Mouse (Mus musculus) kidney, postnatal 14 days (tissue): ENCODE data around the gene Nbea.

Experiments used
- DNase-seq: peaks from one replicate; pipeline ENCODE4 v3.0.0; 2022; ENCODE audit warnings: mixed read lengths

The Nbea gene

DNA sequence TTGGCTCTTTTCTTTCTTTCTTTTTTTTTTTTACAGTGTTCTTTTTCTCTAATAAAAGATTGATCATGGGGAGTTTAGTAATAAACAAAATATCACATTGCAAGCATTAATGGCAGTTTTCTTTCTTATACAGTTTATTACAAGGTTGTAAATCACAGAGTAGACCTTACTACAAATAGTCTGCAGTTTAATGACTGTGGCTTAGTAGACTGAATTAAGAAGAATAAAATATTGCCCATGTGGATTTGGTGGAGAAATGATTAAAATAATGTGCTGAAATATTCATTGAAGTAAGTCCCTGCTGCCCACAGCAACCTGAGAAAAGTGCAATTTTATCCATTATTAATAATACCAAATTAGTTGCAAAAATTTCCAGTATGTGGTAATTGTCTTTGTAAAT, 363.9 kb downstream of the Nbea start:
- no peak for DNase-seq

DNA sequence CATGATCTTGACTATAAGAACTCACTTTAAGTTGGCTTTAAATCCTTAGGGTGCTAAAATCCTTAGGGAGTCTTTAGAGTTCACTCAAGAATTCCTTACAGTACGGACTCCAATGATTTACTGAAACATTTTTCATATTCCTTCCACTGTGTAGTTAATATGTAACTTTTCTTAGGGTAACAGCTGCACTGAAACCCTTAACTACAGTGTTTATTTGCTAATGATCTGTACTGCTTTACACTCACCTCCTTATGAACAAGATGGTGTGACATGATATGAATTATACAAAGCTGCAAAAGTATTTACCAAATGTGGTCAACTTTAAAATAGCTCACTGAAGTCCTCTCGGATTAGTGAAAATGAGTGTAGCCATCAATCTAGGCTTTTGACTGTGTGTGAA, 365.4 kb downstream of the Nbea start:
- DNase-seq = no peak

DNA sequence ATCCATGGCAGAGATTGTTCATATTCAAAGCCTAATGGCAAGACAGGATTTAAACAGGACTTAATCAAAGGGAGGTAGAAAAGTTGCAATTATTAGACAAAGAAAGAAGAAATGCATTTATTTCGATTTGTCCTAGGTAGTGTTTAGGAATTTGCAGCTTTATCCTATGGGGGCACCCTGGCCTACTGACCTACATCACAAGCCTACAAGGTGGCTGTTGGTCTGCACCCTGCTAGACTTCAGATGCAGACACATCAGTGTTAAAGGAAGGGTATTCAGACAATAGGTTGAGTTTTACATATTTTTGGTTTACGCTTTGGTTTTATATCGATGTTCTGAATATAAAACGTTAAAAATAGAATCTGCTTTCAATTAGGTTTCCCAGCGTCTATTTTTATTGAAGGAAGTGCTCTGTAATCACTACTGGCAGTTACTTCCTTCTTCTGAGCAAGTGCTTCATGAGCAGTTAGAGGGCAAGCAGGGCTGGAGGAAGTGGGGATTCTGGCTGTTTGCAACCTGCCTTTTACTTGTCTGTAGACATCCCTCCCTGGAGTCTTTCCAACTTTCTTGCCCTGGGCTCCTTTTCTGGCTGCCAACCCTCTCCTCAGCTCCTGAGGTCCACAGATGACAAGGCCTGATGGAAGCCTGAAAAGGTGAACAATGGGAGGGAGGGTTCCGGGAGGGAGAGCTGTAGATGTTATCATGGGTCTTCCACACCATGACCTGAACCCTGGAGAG, 366.7 kb downstream of the Nbea start:
- DNase-seq = peak; percentile 43

DNA sequence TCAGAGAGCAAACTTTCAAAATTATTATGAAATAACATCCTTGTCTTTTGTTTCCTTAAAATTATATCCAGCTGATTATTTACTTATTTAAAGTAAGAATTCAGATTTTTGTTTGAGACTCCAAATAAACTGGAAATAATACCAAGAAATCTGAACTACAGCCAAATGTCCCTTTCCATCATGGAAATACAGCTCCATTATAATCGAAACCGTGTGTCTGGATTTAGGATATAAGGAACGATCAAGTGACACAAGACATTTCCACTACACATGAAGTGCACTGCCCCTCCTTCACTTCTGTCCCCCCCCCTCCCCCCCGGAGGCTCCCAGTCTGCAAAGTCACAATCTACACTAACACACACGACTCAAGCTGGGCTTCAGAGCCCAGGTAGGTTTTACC, 367.4 kb downstream of the Nbea start:
- DNase-seq = no peak

DNA sequence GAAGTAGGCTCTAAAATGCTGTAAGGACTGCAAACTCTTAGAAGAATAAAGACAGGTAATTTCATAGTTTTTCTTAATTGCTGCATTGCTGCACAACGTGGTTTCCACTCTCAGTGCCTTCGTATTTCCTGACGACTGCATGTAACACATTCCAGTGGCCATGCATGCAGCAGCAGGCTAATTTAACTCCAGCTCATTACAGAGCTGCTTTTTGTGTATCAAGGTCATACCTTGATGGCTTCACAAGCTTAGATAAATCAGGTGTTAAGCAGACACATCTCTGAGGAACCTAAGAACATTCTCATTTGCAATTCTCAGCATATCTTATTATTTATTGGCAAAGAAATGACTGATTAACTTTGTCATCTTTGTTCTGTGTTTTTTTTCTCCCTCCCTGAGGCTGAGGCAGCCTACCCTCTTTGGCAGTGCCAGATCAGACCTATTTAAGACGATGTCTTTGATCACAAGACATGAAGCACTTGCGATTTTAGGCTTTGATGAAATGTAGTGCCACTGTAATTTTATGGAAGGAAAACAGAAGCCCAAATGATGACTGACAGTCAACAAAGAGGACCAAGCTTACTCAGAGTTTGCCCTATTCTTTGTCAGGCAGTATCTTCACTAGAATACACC, 368.4 kb downstream of the Nbea start:
- DNase-seq = no peak

DNA sequence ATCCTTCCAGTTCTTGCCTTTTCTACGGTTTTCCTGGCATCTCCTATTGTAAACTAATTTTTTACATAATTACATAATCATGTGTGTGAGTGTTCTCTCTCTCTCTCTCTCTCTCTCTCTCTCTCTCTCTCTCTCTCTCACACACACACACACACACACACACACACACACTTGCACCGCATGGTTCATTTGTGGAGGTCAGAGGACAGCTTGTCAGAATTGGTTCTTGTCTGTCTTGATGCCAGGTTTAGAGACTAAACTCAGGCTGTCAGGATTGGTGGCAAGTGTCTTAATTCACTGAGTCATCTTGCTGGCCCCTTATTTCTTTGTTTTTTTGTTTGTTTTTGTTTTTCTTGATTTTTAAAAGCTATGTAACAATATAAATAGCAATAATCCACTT, 388.7 kb downstream of the Nbea start:
- no peak for DNase-seq

DNA sequence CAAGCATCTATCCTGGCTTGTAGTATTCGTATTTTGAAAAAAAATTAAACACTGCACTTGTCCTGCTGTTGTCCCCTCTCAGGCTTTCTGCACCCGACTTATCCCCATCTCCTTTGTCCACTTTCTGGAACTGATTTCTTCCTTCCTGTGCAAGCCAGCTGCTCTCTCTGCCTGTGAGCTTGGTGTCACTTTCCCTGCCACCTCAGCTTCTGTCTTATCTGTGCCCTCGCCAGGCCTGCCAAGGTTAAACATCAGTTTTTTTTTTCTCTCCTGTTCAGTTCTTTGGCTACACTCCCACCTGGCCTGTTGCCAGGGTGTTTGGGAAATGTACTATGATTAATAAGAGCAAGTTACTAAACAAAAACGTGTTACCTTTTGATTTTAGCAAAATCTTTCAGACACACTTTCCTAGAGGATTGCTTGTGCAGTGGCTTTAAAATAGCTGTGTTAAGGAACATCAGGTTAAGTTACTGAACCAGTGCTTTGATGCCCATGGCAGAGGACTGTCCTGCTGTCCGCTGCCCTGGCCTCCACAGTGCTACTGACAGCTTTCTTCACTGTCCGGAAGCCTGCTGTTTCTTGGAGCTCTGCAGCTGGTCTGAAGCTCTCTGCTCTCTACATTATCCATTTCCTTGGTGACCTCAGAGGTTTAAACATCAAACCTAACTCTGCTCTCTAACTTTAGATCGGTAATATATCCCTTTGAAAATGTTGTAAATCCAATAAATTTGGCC, 389.5 kb downstream of the Nbea start:
- peak; percentile 69 for DNase-seq

DNA sequence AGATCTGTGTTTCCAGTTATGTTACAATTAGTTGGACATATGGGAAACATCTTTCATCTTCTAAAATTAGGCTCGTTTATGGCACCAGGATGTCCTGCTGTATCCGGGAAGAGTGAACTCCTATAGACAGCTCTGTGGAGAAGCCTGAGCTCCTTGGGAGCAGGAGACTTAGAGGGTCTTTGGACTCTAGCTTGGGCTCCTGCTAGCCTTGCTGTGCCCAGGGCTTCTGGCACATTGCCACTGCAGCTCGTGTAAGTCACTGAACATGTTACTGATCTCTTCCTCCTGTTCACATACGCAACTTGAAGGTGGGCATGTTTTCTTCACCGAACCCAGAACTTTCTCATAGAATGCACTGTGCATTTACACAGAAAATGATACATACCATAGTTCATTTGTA, 391.2 kb downstream of the Nbea start:
- DNase-seq = no peak

DNA sequence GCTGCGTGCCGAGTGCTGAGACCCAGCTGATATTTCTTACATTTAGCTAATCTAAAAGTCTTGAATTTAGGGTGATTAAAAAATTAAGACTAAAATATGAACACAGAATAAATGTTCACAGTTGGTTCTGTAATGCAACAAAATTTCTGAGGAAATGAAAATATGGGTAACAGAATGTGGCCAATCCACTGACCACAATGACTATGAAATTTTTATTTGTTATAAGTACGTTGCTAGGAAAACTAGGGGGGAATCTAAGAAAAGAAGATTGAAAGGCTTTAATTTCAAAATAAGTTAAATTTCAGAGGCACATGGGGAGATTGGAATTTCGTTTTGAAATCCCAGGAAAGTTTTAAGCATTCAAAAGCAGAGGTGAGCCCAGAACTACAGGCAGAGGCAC, 392.9 kb downstream of the Nbea start:
- DNase-seq = no peak

DNA sequence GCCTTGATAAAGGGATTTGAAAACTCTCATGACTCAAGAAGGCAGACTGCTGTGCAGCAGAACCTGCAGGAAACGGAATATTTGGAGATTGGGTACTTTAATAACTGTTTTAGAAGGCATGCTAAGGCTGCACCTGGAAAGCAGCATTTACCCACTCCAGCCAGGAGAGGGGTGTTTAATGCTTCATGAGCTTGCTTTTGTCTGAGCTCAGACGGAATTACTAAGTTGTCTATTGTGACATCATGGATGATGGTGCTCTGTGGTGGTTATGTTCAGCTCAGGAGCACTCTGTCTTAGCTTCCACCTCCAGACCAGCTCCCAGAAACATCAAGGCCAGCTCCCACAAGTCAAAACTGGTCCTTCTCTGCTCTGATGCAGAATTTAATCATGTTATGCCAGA, 393.6 kb downstream of the Nbea start:
- no peak for DNase-seq

DNA sequence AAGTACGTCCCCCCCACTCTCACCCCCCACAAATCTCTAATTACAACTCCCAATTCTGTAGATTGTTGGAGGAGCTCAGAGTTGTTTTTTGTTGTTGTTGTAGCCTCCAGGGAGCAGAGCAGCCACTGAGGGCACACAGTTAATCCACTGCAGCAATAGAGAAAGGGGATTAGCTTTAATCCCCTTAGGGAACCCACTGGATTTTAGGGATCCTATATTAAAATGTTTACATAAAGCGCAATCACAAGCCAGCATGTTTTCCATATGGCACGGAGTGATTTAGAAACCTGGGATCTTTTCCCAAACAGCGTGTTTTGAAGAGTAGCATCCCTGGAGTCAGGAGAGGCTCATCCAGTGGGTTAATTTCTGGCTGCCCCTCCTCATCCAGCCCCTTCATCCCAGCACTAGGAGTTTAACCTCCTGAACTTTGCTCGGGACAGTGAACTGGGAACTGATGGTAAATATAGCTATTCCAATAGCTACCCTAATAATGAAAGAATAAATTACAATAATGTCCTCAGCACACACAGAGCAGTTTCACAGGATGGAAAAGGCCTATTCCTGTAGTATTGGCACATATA, 394.8 kb downstream of the Nbea start:
- DNase-seq = no peak

DNA sequence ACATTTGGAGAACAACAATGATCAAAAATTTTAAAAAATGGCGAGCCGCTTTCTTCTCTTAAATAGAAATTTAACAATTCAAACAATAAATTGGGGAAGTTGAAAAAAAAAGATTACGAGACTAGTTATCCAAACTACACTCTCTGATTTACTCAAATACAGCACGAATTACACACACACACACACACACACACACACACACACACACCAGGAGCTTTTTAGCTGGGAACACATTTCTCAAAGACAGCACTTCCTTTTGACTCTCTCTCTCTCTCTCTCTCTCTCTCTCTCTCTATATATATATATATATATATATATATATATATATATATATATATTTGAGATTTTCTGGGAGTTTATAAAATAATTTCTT, 395.3 kb downstream of the Nbea start:
- no peak for DNase-seq

DNA sequence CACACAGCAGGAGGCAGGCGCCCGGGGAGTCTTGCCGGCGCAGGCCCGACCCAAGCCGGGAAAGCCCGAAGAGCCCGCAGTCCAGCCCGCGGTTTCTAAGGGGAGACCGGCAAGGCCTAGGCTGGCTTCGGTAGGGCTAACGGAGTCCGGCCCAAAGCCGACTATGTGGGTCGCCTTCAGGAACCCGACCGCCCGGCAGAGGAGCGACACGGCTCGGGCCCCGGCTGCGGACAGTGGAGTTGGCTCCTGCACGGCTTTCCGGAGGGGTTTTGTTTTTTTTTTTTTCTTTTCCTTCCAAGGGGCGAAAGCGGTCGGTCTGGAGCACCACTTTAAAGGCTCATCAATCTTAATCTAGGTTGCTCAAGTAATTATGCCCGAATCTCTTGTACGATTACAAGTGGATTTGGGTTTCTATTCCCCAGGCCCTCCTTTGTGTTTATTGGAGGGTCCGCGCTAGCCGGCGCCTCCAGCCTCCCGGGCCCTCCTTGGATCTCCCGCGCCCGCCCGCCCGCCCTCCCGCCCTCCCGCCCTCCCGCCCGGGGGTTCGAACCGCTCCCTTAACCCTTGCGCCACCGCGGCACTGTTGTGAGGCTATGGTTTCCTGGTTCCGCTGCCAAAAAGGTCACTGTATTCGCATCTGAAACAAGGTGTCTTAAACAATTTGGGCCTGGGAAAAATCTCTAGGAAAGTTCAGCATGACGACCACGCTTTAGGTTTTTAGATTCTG, 395.9 kb downstream of the Nbea start:
- DNase-seq = peak; percentile 55

DNA sequence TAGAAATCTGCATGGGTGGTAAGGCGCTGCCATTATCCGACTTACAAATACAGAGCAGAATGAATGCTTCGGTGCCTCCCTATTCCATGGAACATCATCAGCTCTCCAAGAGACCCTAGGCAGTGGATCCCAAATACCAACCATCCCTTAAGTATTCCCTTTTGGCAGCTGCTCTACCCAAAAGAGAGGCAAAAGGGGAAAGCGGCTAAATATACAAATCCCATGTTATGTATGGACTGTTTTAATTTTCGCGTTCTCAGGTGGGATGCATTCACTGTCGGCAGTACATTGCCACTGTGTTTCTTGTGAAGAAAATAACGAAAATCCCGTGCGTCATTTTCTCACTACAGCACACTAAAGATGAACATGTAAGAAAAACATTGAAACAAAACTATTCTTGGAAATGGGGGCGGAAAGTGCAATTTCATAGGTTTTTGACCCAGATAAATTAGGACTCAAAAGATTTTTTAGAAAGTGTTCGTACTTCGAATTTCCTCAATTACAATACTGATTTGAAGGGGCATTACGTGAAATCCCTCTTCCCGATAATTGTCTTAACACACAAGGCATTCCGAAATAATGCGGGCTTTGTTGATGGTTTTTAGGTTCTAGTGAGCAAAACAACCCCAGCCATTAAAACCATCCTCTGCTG, 396.5 kb downstream of the Nbea start:
- DNase-seq = no peak

DNA sequence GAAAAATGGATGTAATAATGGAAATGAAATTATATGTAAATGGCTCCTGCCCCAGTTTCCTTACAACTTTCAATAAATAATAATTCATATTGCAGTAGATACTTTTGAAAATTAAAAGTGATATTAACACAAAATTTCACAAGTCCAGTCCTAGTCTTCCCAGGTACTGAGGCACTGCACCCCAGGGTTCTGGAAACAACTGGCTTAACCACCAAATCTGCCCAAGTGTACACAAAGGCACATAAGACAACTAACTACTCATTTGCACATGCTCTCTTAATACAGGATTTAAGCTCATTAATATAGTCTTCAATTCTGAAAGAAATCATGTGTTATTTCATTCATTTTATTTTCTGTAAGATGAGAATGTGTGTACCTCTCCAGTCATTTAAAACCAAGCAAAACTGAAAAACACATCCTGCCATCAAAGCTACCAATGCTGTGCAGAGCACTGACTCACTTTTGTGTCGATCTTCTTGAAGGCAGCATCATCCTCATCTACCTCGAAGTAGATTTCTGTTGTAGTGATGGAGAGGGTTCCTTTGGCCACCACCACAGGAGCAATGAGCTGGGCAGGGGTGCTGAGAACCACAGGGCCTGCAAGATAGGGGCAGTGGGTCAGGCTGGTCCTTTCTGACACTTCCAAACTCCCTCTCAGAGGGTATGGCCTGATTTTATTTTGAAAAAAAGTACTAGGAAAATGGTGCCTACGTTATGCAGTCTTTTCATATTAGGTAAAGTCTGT, 397.3 kb downstream of the Nbea start:
- no peak for DNase-seq

DNA sequence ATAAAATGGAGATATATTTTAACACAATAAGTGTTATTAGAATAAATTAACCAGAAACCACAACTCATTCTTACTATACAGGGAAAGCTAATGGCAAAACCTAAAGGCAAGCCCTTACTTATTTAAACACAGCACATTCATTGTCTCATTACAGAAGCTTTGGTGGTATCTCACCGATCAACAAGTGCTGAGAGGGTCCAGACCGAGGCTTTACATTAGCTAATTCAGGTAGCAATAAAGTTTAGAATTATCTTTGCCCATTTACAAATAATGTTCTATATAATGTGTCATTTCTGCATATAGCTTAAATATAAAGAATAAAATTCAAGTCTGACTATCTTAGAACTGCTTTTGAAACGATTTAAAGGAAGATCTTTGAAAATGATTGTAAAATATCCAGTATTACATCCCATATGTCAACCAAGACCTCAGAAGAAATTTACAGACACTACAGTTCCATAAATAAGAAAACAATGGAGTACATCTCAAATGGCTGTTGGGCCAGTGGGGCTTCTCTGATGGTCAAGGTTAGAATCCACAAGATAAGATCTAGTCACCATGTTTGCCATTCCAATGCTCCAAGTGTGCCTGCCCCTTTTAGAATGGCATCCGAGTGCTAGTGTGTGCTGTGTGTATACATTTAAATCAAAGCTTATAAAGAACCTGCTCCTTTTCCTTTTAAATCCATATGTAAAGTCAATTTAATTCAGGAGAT, 398.1 kb downstream of the Nbea start:
- no peak for DNase-seq

DNA sequence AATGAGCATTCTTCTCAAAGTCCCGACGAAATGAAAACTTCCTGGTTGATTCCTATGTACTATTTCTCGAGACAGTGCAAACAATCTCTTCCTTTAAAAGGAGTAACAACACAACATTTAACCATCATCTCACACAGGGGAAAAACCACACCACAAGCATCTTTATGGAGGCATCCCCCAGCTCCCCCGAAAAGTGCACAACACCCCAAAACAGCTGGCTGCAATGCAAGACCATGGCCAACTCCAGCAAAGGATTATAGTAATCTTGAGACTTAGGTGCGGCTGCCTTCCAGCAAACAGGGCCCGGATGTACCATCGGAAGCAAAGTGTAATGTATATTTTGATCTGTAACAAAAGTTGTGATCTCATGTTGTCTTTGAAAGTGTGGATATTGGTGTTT, 399.4 kb downstream of the Nbea start:
- no peak for DNase-seq

DNA sequence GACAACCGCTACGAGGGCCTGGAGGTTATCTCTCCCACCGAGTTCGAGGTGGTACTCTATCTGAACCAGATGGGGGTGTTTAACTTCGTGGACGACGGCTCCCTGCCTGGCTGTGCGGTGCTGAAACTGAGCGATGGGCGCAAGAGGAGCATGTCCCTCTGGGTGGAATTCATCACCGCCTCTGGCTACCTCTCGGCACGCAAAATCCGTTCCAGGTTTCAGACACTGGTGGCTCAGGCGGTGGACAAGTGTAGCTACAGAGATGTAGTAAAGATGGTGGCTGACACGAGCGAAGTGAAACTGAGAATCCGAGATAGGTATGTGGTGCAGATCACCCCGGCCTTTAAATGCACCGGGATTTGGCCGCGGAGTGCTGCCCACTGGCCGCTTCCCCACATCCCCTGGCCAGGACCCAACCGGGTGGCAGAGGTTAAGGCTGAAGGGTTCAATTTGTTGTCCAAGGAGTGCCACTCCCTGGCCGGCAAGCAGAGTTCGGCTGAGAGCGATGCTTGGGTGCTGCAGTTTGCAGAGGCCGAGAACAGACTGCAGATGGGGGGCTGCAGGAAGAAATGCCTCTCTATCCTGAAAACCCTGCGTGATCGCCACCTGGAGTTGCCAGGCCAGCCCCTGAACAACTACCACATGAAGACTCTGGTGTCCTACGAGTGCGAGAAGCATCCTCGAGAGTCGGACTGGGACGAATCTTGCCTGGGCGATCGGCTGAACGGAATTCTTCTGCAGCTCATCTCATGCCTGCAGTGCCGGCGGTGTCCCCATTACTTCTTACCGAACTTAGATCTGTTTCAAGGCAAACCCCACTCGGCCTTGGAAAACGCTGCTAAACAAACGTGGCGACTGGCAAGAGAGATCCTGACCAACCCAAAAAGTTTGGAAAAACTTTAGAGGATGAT, 400.1 kb downstream of the Nbea start:
- no peak for DNase-seq

DNA sequence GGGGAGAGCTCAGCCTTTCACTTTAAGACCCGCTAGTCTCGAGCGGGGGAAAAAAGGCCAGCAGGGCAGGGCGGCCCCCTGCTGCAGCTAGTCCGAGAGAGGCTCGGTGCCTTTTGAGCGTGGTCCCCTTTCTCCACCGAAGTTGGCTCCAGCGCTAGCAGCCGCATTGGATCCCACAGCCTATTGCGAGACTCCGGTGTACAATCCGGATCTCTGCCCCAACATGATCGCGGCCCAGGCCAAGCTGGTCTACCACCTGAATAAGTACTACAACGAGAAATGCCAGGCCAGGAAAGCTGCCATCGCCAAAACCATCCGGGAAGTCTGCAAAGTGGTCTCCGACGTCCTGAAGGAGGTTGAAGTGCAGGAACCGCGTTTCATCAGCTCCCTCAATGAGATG, 400.7 kb downstream of the Nbea start:
- no peak for DNase-seq

DNA sequence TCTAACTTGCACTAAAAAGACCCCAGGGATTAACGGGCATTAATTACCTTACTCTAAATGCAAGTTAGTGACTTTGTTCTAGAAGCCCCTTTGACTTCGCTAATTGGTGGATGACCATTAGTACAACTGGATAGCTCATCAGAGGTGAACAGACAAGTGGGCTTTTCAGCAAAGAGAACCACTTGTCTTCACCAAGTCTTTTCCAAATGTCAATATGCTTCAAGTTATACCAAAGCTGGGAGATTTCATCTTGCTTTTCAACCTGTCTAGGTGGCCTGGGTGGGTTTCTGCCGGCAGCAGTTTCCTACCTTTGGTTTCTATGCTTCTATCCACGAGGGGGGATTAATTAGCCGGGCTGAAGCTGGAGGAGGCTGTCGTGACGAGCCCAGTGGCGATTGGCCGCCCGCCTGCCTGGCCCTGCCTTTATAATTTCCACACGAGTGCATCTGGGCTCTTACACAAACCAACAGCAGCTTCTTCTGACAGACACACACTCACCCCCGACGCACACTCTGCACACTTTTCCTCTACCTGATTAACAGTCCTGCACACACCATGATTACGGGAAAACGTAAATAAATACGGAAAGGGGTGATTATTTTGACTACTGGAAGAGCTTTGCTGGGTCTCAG, 401.3 kb downstream of the Nbea start, which contains the start of gene Mab21l1:
Mab21l1 (plus strand) TSS at position 455 of the 632 bp plus-strand sequence.
- DNase-seq = peak; percentile 16
